Mouse (Mus musculus): ENCODE measurements around the gene Fpr1. TPM values are rescaled to one million over a fixed set of nuclear protein-coding genes. Genes with fewer than 3 reads are reported as not detected.

The Fpr1 gene
- polyA plus RNA-seq, 1 experiment from 2014 or later, result 0.20 TPM

DNA sequence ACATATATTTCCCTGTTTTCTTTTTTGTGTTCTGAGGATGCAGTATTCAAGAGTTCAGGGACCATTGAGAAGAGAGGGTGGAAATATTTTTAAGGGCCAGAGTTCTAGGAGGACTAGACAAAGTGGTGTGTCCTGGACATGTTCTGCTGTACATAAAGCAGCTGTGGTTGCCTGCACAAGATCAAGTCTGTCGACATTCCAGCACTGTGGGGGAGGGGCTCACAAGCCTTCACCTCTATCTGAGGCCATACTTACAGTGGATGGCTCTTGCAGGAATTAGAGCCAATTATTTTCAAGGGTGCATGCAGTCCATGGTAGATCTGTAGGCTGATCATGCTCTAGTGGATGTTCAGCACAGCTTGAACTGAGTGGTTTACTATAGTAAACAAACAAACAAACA is 48.8 kb downstream of the Fpr1 start:
- H3K4me2 ChIP-seq (replicated peaks), result no peak overlapping the region
- WGBS, result 9% methylated on average over 1 of the region's 1 CpGs
- peaks cover 27% of the 10 kb centered on the region; the same call in 1 of the 2 replicates for H3K36me3 ChIP-seq
- H3K27ac ChIP-seq (replicated peaks), result no peak overlapping the region
- peaks cover 73% of the 10 kb centered on the region for H3K4me1 ChIP-seq
- no peak for ATAC-seq (ENCODE audit: insufficient number of reproducible peaks, low FRiP score, low TSS enrichment, low read depth)
- H3K27me3 ChIP-seq, result no peaks in the 10 kb centered on the region
- H3K9me3 ChIP-seq (replicated peaks), result no peaks in the 10 kb centered on the region
- H3K4me3 ChIP-seq (replicated peaks), result no peak overlapping the region
- no peak overlapping the region for H3K9ac ChIP-seq

DNA sequence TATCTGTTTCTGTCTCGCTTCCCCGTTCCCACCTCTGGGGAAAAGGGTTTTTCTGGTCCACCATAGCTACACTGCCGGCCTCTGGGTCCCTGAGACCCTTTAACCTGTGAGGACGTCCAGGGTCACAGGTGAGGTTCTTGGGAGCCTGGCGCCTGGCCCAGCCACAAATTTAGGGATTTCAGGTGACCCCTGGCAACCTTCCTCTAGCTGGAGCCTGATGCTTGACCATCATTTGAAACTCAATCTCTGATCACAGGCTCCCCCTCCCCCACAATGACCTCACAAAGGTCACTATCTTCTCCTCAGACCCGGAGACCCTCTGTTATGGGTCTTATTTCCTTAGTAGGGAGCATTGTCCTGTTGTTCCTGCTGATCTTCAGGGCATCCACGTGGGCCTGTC is 53.0 kb downstream of the Fpr1 start:
- H3K9me3 ChIP-seq (replicated peaks), result no peaks in the 10 kb centered on the region
- 56% methylated on average over 7 of the region's 7 CpGs for WGBS
- peaks cover 17% of the 10 kb centered on the region; the same call in 1 of the 2 replicates for H3K36me3 ChIP-seq
- H3K27me3 ChIP-seq, result no peaks in the 10 kb centered on the region
- peaks cover 53% of the 10 kb centered on the region for H3K4me1 ChIP-seq
- H3K4me2 ChIP-seq (replicated peaks), result peak overlapping the region; percentile 75
- no peak for ATAC-seq (ENCODE audit: insufficient number of reproducible peaks, low FRiP score, low TSS enrichment, low read depth)
- no peak overlapping the region for H3K9ac ChIP-seq
- H3K27ac ChIP-seq (replicated peaks), result no peak overlapping the region
- H3K4me3 ChIP-seq (replicated peaks), result peak overlapping the region; percentile 82

DNA sequence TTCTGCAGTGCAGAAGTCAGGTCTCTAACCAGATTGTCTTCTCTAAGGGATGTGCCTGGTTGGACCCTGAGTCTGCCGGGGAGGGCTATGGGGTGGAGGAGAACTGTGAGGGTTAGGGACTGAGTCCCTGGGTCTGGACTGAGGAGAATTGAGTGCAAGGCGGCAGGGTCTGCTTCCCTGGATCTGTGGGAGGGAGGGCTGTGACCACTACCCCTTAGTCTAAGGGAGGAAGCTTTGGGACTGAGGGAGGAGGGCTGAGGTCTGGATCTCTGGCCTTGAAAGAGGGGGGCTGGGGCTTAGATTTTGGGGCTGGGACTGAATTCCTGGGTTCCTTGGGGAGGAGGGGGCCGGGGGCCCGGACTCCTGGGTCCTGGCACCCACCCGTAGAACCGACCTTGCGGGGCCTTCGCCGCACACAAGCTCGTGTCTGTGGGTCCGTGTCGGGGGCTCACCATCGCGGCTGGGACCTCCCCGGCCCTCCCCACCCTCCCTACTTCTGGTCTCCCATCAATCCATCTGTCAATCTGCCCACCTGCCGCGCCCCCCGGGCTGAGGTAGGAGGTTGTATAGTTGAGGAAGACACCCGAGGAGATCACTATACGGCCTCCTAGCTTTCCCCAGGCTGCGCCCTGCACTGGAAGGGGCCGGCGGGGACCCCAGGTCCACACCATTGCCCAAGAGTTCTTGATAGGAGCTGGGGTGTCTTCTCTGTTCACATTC is 53.8 kb downstream of the Fpr1 start:
- H3K4me3 ChIP-seq (replicated peaks), result peak overlapping the region; percentile 82
- no peaks in the 10 kb centered on the region for H3K9me3 ChIP-seq (replicated peaks)
- 53% methylated on average over 23 of the region's 23 CpGs for WGBS
- H3K27ac ChIP-seq (replicated peaks), result peak overlapping the region; percentile 99
- H3K9ac ChIP-seq, result peak overlapping the region; percentile 62
- H3K36me3 ChIP-seq, result peaks cover 15% of the 10 kb centered on the region; the same call in 1 of the 2 replicates
- H3K27me3 ChIP-seq, result no peaks in the 10 kb centered on the region
- peak overlapping the region; percentile 75 for H3K4me2 ChIP-seq (replicated peaks)
- no peak for ATAC-seq (ENCODE audit: insufficient number of reproducible peaks, low FRiP score, low TSS enrichment, low read depth)
- peaks cover 49% of the 10 kb centered on the region for H3K4me1 ChIP-seq

DNA sequence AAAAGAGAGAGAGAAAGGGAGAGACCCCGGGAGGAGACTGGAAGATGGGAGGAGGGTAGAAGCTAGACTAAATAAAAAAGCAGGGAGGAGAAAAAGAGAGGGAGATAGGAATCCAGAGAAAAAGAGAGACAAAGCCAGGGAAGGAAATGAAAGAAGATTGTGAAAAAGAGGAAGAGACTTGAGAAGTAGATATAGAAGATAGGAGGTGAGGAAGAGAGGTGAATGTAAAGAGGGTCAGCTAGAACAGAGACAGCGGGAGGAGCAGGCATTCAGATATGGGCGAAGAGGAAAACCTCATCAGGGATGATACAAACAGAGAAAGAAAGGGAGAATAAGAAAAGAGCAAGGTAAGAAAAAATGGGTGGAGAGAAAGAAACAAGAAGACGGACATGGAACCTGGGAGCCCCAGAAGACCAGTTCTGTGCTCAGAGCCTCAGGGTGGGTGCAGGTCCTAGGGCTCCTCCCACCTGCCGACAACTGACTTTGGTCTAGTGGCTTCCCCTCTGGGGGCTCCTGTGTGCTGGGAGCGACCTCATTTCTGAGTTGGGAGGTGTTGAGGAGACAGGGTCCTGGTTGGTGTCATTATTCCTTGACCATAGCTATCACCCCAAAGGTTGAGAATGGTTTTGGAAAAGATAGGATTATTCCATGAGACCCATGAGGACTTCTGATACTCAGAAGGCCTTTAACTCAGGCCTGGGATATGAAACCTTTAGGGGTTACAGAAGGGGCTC is 54.5 kb downstream of the Fpr1 start:
- ATAC-seq (ENCODE audit: insufficient number of reproducible peaks, low FRiP score, low TSS enrichment, low read depth), result no peak

DNA sequence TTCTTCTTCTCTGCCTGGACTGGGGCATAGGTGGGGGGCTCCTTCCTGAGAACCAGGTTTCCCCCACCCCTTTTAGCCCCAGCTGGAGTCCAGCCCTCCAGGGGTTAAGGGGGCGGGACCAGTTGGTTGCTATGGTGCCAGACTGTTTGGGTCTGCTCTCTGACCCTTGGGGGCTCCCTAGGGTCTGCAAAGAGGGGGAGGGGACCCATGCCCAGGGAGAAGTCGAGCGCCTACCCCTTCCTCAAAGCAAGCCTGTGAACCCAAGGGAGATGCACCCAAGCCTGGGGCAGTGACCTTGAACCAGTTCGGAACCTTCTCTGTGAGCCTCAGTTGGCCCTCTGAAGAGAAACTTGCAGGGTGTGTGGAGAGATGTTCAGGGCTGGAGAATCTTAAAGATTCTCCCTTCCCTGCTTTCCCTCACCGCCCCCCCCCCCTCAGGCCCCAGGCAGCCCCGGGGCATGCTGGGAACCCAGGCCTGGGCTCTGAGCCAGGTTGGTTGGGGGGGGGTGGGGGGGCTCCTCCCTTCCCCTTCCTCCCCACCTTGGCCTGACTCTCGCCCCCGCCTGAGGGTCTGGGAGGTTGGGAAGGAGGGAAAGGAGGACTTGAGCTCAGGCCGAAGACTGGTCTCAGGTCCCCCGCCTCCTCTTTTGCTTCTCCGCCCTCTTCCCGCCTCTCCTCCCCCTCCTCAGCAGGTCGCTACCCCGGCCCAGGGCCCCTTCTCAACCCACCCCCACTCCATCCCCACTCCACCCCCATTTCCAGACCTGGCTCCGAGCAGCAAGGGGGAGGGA is 55.4 kb downstream of the Fpr1 start:
- peaks cover 12% of the 10 kb centered on the region; the same call in 1 of the 2 replicates for H3K36me3 ChIP-seq
- H3K9ac ChIP-seq, result peak overlapping the region; percentile 62
- WGBS, result 4% methylated on average over 7 of the region's 15 CpGs
- peaks cover 34% of the 10 kb centered on the region for H3K4me1 ChIP-seq
- H3K9me3 ChIP-seq (replicated peaks), result no peaks in the 10 kb centered on the region
- peak; percentile 71 for ATAC-seq (ENCODE audit: insufficient number of reproducible peaks, low FRiP score, low TSS enrichment, low read depth)
- H3K4me3 ChIP-seq (replicated peaks), result peak overlapping the region; percentile 82
- peak overlapping the region; percentile 99 for H3K27ac ChIP-seq (replicated peaks)
- H3K4me2 ChIP-seq (replicated peaks), result peak overlapping the region; percentile 75
- no peaks in the 10 kb centered on the region for H3K27me3 ChIP-seq

More for the DNA sequence above, 54.5 kb downstream of the Fpr1 start:
- H3K36me3 ChIP-seq, result peaks cover 15% of the 10 kb centered on the region; the same call in 1 of the 2 replicates
- H3K27me3 ChIP-seq, result no peaks in the 10 kb centered on the region
- no peaks in the 10 kb centered on the region for H3K9me3 ChIP-seq (replicated peaks)
- 1% methylated on average over 6 of the region's 6 CpGs for WGBS
- H3K4me3 ChIP-seq (replicated peaks), result peak overlapping the region; percentile 82
- H3K27ac ChIP-seq (replicated peaks), result peak overlapping the region; percentile 99
- peak overlapping the region; percentile 62 for H3K9ac ChIP-seq
- H3K4me1 ChIP-seq, result peaks cover 42% of the 10 kb centered on the region
- peak overlapping the region; percentile 75 for H3K4me2 ChIP-seq (replicated peaks)

DNA sequence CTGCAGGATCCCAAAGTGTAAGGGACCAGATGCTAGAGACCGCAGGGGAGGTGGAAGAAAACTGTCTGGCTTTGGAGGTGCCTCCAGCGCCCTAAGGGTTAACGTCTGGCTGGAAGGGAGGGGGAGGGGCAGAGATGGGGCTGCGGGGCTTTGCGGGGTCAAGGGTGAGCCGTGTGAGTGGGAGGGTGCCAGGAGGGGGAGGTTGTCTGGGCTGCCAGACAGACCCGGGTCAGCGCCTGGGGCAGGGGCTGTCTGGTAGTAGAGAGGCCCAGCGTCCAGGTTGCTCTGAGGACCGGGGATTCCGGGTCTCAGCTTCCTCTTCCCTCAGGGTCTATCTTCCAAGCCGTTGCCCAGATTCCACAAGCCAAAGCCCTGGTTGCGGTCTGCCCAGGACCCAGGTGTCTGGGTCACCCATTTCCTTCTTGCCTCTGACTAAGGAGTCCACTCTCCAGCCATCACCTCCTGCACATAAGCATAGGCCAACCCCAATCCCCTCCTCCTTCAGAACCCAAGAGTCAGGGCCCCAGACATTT is 56.0 kb downstream of the Fpr1 start:
- Histone ChIP-seq H3K36me3 (peaks cover 7% of the 10 kb centered on the region; the same call in 1 of the 2 replicates), H3K27me3 (no peaks in the 10 kb centered on the region), H3K9ac (peak overlapping the region; percentile 62), H3K4me3 (replicated peaks) (peak overlapping the region; percentile 82), H3K27ac (replicated peaks) (peak overlapping the region; percentile 99), H3K9me3 (replicated peaks) (no peaks in the 10 kb centered on the region), H3K4me1 (peaks cover 30% of the 10 kb centered on the region), H3K4me2 (replicated peaks) (peak overlapping the region; percentile 75)
- 0 out of 2 replicates have a peak, but pooled peaks have one; percentile 3 for ATAC-seq (ENCODE audit: insufficient number of reproducible peaks, low FRiP score, low TSS enrichment, low read depth)
- WGBS, result 0% methylated on average over 12 of the region's 13 CpGs

DNA sequence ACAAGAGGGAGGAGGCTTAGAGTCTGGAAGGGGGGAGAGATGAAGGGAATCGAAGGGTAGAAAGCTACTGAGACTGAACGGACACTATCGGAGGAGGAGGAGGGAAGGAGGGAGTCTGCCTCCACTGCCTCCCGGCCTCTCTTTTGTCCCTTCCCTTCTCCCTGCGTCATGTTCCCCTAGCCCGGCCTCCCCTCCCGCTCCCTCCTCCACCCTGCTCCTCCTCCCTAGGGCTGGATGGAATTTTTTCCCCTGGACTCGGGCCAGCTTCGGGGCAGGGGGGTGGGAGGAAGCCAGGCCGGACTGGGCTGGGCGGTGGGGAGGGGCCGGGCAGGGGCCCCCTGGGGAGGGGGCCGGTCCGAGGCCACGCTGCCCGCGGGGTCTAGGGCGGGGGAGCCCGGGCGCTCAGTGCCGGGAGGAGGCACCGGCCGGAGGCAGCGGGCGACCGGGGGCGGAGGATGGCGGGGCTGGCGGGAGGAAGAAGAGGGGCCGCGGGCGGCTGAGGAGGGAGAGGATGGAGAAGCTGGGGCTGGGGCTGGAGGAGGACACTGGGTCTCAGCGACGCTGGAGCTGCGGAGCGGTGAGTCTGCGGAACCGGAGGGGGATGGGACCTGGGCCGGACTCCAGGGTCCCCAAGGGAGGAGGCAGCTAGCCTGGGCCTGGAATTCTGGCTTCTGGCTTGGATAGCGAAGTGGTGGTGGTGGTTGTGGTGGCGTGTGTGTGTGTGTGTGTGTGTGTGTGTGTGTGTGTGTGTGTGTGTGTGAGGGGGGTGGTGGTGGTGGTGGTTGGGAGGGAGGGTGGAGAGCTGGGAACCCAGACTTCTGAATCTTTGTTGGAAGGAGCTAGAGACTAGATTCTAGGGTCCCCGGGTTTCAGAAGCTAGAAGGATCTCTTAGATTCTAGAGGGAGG is 56.7 kb downstream of the Fpr1 start, which contains the start of gene Spaca6:
Gene Spaca6, plus strand, starts transcription at position 408 of the 907 bp plus-strand sequence.
- Histone ChIP-seq H3K4me3 (replicated peaks) (peak within 1 kb of the TSS; percentile 82), H3K27me3 (no peaks in the 10 kb centered on the region), H3K4me2 (replicated peaks) (peak within 1 kb of the TSS; percentile 75), H3K36me3 (peaks cover 5% of the 10 kb centered on the region; the same call in 1 of the 2 replicates), H3K27ac (replicated peaks) (peak within 1 kb of the TSS; percentile 99), H3K9ac (peak within 1 kb of the TSS; percentile 80), H3K9me3 (replicated peaks) (no peaks in the 10 kb centered on the region), H3K4me1 (peaks cover 29% of the 10 kb centered on the region)
- WGBS, result under 1% methylated on average over 35 of the region's 42 CpGs
- ATAC-seq (ENCODE audit: insufficient number of reproducible peaks, low FRiP score, low TSS enrichment, low read depth), result peak; percentile 91

MicroRNAs encoded within 50 kb of the gene (microRNA counts, 519-probe panel; counts per million panel counts)
- microRNA mmu-let-7e (4,326 counts per million, percentile 96 among the panel's probes with 10 or more counts), microRNA mmu-miR-125a-3p (2,758 counts per million, percentile 65 among the panel's probes with 10 or more counts), microRNA mmu-miR-125a-5p (4,484 counts per million, percentile 97 among the panel's probes with 10 or more counts), microRNA mmu-miR-99b (3,638 counts per million, percentile 86 among the panel's probes with 10 or more counts)

Small RNA genes lying within 50 kb of the gene (microRNA-seq; reads per million reads assigned to microRNA genes)
- gene Gm25927 (ENCODE audit: borderline number of aligned reads) (not detected), gene Mir125a (ENCODE audit: borderline number of aligned reads) (4,391 reads per million, percentile 88 among the genes with 10 or more reads in this experiment), gene Mir99b (ENCODE audit: borderline number of aligned reads) (17,566 reads per million, percentile 97 among the genes with 10 or more reads in this experiment), gene Mirlet7e (ENCODE audit: borderline number of aligned reads) (not detected)

Other genes with a start within 250 kb of the Fpr1 start
- gene Vmn2r90, start 180.2 kb downstream of the Fpr1 start, polyA plus RNA-seq (2015; fragmentation: Nextera tagmentation; extraction: Ambion mirVana), result not detected in 2 replicates
- gene Spaca6, start 56.8 kb downstream of the Fpr1 start, polyA plus RNA-seq (2015; fragmentation: Nextera tagmentation; extraction: Ambion mirVana), result 31.2 and 32.8 TPM in 2 replicates
- 1.4 and 1.5 TPM in 2 replicates for gene Has1, start 28.7 kb downstream of the Fpr1 start, polyA plus RNA-seq (2015; fragmentation: Nextera tagmentation; extraction: Ambion mirVana)
- gene Fpr2, start 3.9 kb upstream of the Fpr1 start, polyA plus RNA-seq (2015; fragmentation: Nextera tagmentation; extraction: Ambion mirVana), result 0.68 and 0.77 TPM in 2 replicates
- not detected in 2 replicates for gene Fpr3, start 3.9 kb upstream of the Fpr1 start, polyA plus RNA-seq (2015; fragmentation: Nextera tagmentation; extraction: Ambion mirVana)
- not detected in 2 replicates for gene Fpr-rs4, start 137.8 kb upstream of the Fpr1 start, polyA plus RNA-seq (2015; fragmentation: Nextera tagmentation; extraction: Ambion mirVana)
- 0.03 TPM in 1 of 2 replicates, not detected in the other for gene Vmn2r124, start 165.5 kb upstream of the Fpr1 start, polyA plus RNA-seq (2015; fragmentation: Nextera tagmentation; extraction: Ambion mirVana)
- not detected in 2 replicates for gene Vmn2r91, start 201.1 kb upstream of the Fpr1 start, polyA plus RNA-seq (2015; fragmentation: Nextera tagmentation; extraction: Ambion mirVana)